Mouse (Mus musculus) left cerebral cortex, postnatal 4 days (tissue): Measurements from ENCODE around the gene Dlg2. TPM values are rescaled to one million over a fixed set of nuclear protein-coding genes. Genes with fewer than 3 reads are reported as not detected.
A peak's percentile ranks its signal among the peaks of the same experiment; 100 is the strongest.

ENCODE experiments used
- DNase-seq: peaks from one replicate; pipeline ENCODE4 v3.0.0-alpha.2; 2022
- intact Hi-C: fragments of 180-260 bp; cut with DNase I; formaldehyde crosslinking; loops from one replicate; pipeline ENCODE4 v1.15.1; 2025
- total RNA-seq, 2 experiments: library from RNA; stranded (reverse); gene quantifications; 2 replicates each; pipeline ENCODE4 v1.2.3; 2021

Gene Dlg2
- total RNA-seq, 2 experiments from 2014 or later, result 316 to 332 TPM

DNA sequence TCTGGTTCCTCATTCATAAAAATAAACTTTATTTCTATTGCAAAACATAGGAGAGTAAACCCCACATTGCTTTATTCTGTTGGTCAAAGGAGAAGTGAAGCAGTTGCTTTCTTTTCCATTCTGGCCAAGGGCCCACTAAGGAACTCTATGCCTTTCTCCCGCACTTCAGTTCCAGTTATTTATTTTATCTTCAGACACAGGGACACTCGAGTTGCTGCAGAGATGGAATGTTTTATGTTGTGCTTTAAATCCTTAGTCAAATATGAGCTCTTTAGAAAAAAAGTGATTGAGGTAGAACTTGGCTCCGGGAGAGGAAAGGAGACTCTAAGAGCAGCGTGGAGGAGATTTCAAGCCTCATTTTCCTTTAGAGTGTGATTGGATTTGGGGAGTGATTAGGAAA is 1377.2 kb downstream of the Dlg2 start:
- DNase-seq, result no peak
- intact Hi-C loops, result no loop called here

DNA sequence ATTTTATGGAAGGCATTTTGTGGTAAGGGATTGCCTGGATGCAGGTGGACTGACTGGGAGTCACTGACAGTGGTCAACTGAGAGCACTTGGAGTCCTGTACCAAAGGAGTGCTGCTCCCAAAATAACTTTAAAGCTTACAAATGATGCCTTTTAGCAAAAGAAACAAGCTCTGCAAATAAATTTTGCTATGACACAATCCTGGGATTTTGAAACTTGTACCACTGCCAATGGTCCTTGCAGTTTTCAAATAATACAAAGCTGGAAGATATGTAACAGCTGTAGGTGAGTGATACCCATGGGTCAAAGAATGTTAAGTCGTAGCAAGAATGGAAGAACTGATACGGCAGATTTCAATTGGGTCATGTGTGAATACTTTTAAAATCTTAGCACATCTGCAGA is 1380.5 kb downstream of the Dlg2 start:
- no peak for DNase-seq
- intact Hi-C loops, result no loop called here

DNA sequence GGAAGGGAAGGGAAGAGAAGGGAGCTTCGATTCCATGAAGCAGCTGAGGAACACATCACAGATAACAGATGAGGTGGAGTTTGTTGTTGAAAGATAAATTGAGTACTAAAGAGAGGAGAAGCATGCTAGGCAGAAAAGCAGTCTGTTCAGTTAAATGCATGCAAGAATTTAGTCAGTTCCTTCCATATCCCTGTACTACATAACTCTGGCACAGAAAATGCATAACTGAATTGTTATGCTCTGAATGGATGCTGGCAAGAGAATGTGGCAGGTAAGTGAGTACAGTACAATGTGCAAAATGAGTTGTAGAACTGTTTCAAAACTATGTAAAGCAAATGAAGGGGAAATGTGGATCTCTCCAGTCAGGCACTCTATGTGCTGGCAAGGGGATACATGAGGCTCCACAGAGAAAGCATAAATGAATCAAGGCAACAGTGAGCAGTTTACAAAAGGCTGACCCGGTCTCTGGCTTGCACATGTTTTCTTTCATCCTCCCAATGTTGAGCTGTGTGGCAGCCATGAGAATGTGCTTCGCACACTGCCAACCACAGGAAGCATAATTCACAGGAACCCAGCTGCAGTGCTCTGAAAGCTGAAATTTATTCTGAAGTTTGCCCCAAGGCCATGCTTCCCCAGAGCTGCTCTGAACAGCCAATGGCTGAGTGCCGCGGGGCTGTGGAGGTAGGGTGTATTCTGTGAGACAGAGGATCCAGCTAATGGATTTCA is 1386.5 kb downstream of the Dlg2 start:
- intact Hi-C loops, result no loop called here
- peak; percentile 10 for DNase-seq

DNA sequence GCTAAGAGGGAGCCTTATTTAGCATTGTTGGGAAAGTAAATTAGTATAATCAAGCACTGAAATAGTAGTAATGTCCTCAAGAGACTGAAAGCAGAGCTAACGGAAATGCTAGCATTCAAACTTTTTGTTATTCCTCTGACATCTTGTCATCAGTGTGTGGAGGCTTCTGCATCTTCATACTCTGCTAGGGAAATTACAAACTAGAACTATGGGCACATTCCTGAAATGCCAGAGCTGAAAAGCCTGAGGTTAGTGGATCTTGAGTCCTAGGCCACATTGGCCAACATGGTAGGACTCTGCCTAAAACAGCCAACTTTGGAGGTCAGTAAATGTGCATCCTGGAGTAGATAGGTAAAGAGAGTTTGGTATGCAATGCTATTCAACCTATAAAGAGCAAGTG is 1392.4 kb downstream of the Dlg2 start:
- DNase-seq, result no peak
- intact Hi-C loops, result no loop called here

DNA sequence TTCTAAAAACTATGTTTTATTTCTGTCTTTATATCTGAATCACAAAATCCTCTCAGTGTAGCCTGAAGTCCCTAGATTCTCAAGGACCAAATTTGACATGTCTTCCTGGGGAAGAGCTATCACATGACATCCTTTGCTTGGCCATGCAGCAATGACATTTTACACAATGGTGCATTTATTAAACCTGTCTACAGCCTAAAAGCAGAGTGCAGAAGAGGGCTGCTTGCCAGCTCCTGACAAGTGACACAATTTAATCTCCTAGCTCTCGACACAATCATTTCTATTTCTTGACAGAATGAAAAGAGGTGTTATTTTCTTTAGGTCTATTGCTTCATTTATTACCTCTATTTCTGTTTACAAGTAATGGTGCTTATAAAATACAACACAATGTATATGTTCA is 1400.4 kb downstream of the Dlg2 start:
- intact Hi-C loops, result no loop called here
- DNase-seq, result no peak

DNA sequence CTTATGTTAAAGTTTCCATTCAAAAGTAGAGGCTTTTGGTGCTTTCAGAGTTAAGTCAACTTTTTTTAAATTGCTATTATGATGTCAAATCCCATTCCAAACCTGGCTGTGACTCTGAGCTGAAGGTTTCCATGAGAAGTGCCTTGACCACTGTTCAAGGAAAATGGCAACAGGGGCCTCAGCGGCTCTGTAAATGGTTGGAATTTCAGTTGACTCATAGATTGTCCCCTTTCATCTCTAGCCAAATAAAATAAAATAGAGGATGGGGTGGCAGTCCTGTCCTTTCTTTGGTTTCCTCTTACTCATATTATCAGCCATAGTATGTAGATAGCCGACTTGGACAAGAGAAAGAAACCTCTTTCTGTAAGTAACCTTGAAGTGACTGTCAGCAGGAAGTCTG is 1401.3 kb downstream of the Dlg2 start:
- DNase-seq, result no peak
- intact Hi-C loops, result no loop called here

DNA sequence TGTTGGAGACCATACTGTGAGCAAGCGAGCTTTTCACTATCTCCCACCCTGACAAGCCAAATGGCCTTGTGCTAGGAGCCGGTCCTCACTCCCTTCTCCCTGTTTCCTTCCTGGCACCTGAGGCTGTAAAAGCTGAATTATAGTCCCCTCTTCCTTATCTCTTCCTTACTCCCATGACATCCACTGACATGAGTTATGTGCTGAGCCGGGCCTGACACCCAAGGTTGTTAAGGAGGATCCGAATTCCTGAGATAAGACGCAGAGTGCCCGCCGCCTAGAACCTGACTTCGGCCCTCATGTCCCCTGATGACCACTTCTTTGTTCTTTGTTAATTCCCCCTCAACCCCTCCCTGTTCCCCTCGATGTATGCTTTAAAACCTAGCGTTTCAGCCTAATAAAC is 1409.9 kb downstream of the Dlg2 start:
- DNase-seq, result no peak
- intact Hi-C loops, result no loop called here

DNA sequence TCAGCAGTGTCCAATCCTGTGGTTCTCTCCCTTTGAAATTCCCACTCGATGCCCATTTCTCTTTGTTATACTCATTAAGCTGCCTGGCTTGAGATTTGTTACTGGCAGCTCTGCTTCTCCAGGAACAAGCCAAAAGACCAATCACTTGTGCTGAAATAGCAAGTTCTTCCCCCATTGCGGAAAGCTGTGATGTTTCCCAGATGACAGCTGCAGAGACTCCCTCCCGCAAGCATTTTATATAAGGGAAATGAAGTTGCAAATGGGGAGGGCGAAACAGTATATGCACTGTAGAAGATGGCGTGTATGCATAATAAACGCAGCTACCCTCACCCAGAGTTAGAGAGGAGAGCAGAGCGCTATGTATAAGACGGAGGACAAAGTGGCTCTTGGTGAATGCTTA is 1417.5 kb downstream of the Dlg2 start:
- no peak for DNase-seq
- intact Hi-C loops, result no loop called here

DNA sequence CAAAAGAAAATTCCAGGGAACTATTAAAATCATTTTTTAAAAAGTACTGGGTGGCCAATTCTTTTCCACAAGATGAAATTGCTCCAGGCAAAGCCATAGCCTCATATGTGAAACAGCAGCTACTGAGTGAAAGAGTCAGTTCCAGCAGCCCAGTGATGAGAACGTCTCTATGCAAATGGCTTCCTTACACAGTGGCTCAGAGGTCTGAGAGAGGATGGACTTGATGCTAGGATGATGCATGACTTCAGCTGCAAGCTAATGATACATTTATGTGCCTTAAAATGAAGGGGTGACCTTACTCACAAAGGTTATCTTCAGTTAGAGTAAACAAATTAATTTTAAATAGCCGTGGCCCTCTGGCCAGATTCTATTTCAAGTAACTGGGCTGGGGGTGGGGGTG is 1420.5 kb downstream of the Dlg2 start:
- DNase-seq, result no peak
- intact Hi-C loops, result no loop called here

DNA sequence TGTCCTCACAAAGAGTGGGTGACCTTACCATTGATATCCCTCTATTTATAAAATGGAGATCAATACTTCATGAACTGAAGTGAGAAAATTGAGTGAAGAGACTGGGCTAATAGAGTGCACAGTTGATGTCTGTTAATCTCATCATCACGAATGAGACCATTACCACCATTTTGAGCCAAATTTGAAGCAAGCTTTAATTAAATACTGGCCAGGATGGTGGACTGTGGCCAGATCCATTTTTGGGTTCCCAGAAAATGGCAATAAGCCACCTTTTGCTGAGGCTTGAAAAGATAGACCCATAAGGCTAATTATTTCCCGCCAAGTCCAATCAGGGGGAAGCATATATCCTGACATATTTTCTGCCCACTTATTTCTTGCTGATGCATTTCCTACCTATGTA is 1421.0 kb downstream of the Dlg2 start:
- intact Hi-C loops, result no loop called here
- DNase-seq, result peak; percentile 36

DNA sequence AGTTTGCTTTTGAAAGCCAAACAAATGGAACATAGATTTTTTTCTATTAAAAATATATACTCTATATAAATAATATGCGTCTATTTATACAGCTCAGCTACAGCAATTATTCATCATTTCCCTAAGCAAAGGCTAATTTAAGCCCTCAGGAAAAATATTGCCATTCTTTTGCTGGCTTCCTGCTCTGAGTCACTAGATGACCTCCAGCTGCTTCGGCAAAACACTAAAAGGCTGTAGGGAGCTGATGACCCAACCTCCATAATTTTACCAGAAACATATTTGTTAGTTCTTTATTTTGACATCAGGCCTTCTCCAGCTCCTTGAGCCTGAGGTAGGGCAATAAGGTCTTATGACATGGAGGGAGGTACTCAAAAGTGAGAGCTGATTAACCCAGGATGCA is 1426.0 kb downstream of the Dlg2 start:
- no peak for DNase-seq
- intact Hi-C loops, result no loop called here

DNA sequence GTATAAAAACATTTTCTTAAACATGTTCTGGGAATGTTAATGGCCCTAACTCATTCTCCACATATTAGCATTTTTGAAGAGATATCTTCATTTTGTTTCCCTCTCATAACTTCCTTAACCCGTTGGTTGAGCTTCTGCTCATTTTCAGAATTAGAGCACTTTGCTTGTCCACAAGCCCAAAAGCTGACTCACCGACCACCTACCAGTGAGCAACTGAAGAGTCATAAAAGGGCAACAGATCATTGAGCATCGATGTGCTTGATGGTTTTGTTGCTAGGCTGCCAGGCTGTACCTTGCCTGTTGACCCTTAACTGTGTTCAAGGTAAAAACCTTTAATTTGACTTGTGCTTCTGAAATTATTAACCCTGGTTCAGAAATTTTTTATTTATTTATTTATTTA is 1440.3 kb downstream of the Dlg2 start:
- intact Hi-C loops, result no loop called here
- no peak for DNase-seq

DNA sequence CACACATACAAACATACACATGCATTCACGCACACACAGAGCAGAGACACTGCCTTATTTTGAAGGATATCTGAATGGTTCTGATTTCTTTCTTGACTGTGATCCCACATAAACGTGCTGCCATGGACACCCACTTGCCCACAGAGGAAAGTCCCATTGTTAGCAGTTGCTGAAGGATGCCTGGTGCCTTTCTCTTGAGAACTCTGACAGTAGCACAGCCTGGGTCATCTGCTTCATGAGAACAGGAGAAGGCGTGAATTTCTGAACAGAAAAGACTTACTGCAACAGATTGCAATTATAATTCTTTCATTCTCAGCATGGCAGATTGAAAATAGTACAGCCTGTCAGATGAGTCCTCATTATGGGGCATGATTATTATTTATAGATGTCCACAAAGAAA is 1442.6 kb downstream of the Dlg2 start:
- no peak for DNase-seq
- intact Hi-C loops, result no loop called here

DNA sequence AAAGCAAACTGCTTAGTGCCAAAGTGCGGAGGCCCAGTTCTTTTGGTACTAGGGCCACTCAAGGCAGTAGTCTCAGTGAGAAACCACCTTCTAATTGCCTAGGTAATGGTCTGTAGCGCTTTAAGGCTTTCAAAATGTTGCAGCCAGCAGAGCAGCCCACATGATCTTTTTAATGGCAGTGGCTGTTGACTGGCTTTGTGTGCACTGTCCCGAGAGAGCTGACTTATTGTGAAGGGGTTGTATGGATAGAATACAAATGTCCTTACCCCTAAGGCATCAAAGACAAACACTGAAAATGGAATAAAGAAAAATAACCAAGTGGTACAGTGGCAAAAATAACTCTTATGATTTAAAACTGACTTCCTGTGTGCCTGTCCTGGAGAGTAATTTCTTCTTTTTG is 1443.3 kb downstream of the Dlg2 start:
- no peak for DNase-seq
- intact Hi-C loops, result no loop called here

DNA sequence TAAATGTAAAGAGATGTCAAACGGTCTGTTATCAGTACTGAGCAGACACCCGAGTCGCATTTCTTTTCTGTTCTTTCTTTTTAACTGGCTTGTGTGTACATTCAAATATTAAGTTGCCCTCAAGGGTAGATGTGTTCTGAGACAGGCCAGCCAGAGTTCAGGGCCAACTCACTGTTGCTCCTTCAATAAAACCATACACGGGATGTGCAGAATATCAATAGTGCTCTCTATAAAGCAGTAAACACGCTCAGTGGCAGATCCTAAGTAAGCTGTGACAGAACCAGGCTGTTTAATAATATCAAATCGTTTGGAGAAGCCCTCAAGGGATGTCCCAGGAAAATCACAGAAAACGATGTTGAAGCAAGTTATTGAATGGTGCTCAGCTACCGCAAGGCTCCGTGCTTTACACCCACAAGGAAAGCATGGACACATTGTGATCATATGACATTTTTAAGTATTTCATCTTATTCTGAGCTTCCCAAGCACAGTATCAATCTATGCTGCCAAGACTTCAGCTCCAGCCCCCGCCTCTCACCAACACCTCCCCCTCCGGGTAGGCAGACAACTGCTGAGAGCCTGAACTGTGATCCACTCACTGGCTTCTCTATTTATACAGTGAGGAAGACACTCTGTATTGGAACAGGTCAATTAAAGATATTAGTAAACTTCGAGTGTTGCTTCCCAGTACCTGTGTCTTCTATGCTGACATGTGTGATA is 1458.6 kb downstream of the Dlg2 start:
- DNase-seq, result no peak
- intact Hi-C loops, result no loop called here

DNA sequence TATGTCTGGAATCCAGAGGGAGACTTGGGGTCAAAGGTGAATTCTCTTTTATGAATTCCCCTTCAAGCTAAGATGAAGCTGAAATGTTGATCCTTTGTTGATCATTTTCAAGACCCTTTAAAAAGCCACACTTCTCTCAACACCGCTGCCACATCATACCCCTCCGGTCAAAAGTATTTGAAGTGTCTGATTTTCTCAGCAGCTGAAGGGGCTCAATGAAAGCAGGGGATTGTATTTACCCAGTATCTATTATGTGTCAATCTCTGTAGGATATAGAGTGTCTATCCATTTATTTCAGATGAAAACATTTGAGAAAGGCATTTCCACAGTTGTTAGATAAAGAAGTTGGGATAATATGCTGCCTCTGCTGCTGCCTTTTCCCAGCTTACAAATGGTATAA is 1459.7 kb downstream of the Dlg2 start:
- intact Hi-C loops, result no loop called here

DNA sequence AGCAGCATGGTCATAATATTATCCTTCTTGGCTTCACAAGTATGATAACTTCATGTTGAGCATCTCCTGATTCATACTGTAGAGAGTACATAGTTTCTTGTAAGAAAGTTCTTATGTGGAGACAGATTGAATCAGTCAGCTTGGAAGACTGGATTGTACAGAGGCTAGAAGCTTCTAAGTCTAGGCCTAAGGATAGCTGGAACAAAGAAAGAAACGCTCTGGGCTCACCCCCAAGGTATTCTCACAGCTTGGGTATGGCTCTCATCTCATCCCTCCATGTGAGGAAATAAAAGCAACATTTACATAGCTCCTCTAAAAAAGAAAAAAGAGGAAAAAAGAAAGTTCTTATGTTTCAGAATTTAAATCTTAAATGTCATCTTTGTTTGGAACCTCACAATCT is 1466.8 kb downstream of the Dlg2 start:
- DNase-seq, result no peak
- intact Hi-C loops, result loop anchor here (5.0 kb wide), 1 partner anchor 1951 kb away; no protein-coding TSS in a partner anchor

More for the DNA sequence above, 1459.7 kb downstream of the Dlg2 start:
- no peak for DNase-seq

DNA sequence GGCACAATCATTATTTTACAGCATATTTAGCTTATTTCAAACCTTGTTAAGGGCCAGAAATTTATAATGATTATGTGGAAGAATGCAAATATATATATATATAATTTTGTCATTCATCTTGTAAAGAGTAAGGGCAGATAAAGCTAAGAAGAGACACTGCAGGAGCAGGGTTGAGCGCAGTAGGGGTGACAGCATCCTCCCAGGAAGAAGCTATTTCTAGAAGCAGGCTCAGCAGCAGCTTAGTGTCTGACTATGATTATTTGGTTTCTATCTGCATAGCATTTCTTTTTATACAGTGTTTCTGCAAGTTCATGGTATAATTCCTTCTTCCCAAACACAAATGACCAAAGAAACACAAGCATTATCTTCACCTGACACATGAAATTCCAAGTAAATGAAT is 1479.1 kb downstream of the Dlg2 start:
- DNase-seq, result no peak
- intact Hi-C loops, result no loop called here

DNA sequence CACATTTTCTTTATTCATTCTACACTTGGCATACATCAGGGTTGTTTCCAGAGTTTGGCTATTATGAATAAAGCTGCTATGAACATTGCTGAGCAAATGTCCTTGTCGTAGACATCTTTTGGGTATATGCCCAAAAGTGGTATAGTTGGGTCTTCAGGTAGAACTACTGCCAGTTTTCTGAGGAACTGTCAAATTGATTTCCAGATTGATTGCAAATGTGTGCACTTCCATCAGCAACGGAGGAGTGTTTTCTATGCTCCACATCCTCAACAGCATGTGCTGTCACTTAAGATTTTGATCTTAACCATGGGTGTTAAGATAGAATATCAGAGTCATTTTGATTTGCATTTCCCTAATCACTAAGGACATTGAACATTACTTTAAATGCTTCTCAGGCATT is 1486.5 kb downstream of the Dlg2 start:
- intact Hi-C loops, result no loop called here
- DNase-seq, result no peak

DNA sequence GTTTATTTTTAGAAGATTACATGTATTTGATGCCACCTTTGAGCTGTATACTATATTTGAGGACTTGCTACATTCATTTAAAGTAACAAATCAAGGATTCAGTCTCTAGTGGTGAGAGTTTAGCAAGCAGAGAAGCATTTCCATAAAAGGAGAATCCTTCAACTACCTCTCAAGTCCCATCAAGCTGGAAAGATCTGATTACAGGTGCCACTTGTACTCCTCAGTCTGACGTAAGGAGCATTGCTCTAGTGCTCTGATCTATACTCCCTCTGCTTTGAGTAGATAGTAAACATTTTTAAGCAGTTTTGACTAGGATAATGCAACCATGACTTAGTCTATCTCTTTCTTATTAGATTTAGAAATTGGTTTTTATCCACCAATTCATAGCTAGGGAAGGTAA is 1496.5 kb downstream of the Dlg2 start:
- intact Hi-C loops, result no loop called here
- DNase-seq, result no peak

DNA sequence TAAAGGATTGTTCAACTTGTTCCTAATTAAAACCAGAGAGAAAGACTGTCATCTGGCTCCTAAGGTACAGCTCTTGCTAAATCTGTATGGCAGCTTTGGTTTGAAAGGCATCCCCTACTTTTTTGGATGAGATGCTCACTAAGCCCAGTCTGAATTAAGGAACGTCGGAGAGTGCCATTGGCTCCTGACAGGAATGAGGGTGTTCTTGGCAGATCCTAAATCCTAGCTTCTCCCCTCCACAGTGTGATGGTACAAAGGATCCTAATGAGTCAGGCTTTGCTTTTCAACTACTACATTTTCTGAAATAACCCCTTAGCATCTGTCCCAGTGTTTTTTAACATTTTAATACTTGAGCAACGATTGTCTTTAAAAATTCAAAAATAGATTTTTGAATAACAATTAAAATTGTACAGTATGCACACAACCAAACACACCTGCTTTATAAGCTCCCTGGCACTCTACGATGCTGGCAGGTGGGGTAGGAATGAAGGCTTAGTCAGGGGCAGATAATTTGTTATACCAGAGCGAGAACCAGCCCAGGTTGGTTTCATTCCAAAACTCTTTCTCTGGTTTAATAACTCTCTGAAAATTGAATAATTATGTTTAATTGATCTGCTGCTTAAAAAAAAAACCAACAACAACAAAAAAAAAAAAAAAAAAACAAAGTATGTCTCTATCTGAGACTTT is 1527.4 kb downstream of the Dlg2 start:
- DNase-seq, result no peak
- intact Hi-C loops, result no loop called here
